Mouse (Mus musculus) liver, embryonic 15.5 days (tissue): ENCODE data around the gene Axdnd1. TPM values are rescaled to one million over a fixed set of nuclear protein-coding genes. Genes with fewer than 3 reads are reported as not detected.

ENCODE experiments used
- ATAC-seq: fragments of 200-750 bp; cut with Nextera tagmentation; 2 replicates; pipeline ENCODE4 v1.8.0; 2017; ENCODE audit warnings: moderate number of reproducible peaks, mild to moderate bottlenecking, moderate library complexity; ENCODE audit not compliant: insufficient read depth
- H3K27ac ChIP-seq: fragments of 300-500 bp; sonication (generic); replicated peaks from 2 replicates; pipeline ENCODE4 v1.5.1; 2015; ENCODE audit warnings: mild to moderate bottlenecking, inconsistent platforms
- H3K27me3 ChIP-seq: fragments of 300-500 bp; sonication (generic); 2 replicates; pipeline ENCODE4 v1.6.1; 2015; ENCODE audit warnings: mild to moderate bottlenecking, inconsistent platforms
- H3K36me3 ChIP-seq: fragments of 300-500 bp; sonication (generic); replicated peaks from 2 replicates; pipeline ENCODE4 v1.6.1; 2015; ENCODE audit warnings: moderate library complexity, mild to moderate bottlenecking, inconsistent platforms
- H3K4me1 ChIP-seq: fragments of 300-500 bp; sonication (generic); replicated peaks from 2 replicates; pipeline ENCODE4 v1.6.1; 2015; ENCODE audit warnings: inconsistent platforms
- H3K4me2 ChIP-seq: fragments of 300-500 bp; sonication (generic); 2 replicates; pipeline ENCODE4 v1.6.1; 2015; ENCODE audit warnings: moderate library complexity, mild to moderate bottlenecking, inconsistent platforms
- H3K4me3 ChIP-seq: fragments of 300-500 bp; sonication (generic); replicated peaks from 2 replicates; pipeline ENCODE4 v1.5.1; 2015; ENCODE audit warnings: mild to moderate bottlenecking, inconsistent platforms
- H3K9ac ChIP-seq: fragments of 300-500 bp; sonication (generic); 2 replicates; pipeline ENCODE4 v1.6.1; 2015; ENCODE audit warnings: moderate library complexity, mild to moderate bottlenecking, inconsistent platforms
- H3K9me3 ChIP-seq: fragments of 300-500 bp; sonication (generic); replicated peaks from 2 replicates; pipeline ENCODE4 v1.6.1; 2016; ENCODE audit warnings: inconsistent platforms
- WGBS: fragments of 180-500 bp; shearing (Covaris S2); methylation state at CpG from one replicate; pipeline ENCODE4 v1.1.7; 2015; ENCODE audit warnings: mixed read lengths; ENCODE audit not compliant: insufficient replicate concordance; 5-methylcytosine and 5-hydroxymethylcytosine counted together
- polyA plus RNA-seq: library from polyadenylated mRNA; unstranded; fragments of >200 nt; fragmentation: Nextera tagmentation; extraction: Ambion mirVana; gene quantifications from 2 replicates; pipeline ENCODE4 v1.2.1, GENCODE M21; 2015

The Axdnd1 gene
- polyA plus RNA-seq, 1 experiment from 2014 or later: not detected

DNA sequence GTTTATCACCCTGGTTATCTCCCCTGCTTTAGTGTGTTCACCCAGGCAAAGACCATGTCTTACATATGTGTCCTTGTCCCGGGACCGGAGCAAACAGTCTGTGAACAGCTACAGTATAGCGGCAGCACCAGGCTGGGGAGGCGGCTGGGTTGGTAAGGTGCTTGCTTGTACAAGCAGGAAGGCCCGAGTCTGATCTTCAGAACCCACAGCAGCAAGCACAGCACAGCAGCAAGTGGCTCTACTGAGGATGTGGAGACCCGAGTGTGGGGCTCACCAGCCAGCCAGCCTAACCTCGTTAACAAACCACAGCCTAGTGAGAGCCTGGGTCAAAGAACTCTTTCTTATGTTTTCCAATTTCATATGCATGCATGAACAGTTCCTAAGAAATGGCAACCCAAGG, 140.8 kb downstream of the Axdnd1 start:
- Histone ChIP-seq H3K4me1 (no peaks in the 10 kb centered on the region), H3K4me3 (no peak overlapping the region), H3K9me3 (no peaks in the 10 kb centered on the region), H3K9ac (no peak overlapping the region), H3K36me3 (no peaks in the 10 kb centered on the region), H3K4me2 (no peak overlapping the region), H3K27me3 (no peaks in the 10 kb centered on the region), H3K27ac (no peak overlapping the region)
- 59% methylated on average over 7 of the region's 7 CpGs for WGBS
- no peak for ATAC-seq

- H3K27me3 ChIP-seq: no peaks in the 10 kb centered on the region
- no peaks in the 10 kb centered on the region for H3K36me3 ChIP-seq
- ATAC-seq: no peak
- no peaks in the 10 kb centered on the region for H3K9me3 ChIP-seq
- no peak overlapping the region for H3K4me2 ChIP-seq
- H3K4me3 ChIP-seq: no peak overlapping the region
- WGBS: 58% methylated on average over 7 of the region's 7 CpGs
- H3K4me1 ChIP-seq: no peaks in the 10 kb centered on the region
- H3K9ac ChIP-seq: no peak overlapping the region
- no peak overlapping the region for H3K27ac ChIP-seq
Observed at GRCm38 (mm10) chr1:156273647-156274046, 147.3 kb downstream of the Axdnd1 start.

Other genes with a start within 250 kb of the Axdnd1 start
- 0.12 TPM in 1 of 2 replicates, not detected in the other for gene Fam163a, start 216.1 kb downstream of the Axdnd1 start, polyA plus RNA-seq
- 0.07 TPM in 2 replicates for gene Tdrd5, start 117.5 kb downstream of the Axdnd1 start, polyA plus RNA-seq
- not detected in 2 replicates for gene Nphs2, start 110.4 kb downstream of the Axdnd1 start, polyA plus RNA-seq
- gene Gm2000, start 55.1 kb downstream of the Axdnd1 start, polyA plus RNA-seq: 483 and 500 TPM in 2 replicates
- 20.5 and 22.3 TPM in 2 replicates for gene Soat1, start 53.2 kb upstream of the Axdnd1 start, polyA plus RNA-seq
- gene Gm10031, start 102.9 kb upstream of the Axdnd1 start, polyA plus RNA-seq: 0.06 and 0.17 TPM in 2 replicates
- 0.90 and 0.94 TPM in 2 replicates for gene Abl2, start 137.6 kb upstream of the Axdnd1 start, polyA plus RNA-seq